Comparison of ENCODE assay signal across 11 mouse cellular contexts in genomic region chr5:97300861-97301260, GRCm38 (mm10).
DNase-seq lines count a peak whose midpoint lies in the region; ATAC-seq and TF ChIP-seq lines count a peak whose summit lies in the region.
"Had no signal": no experiment of that assay in that cellular context is flagged by ENCODE, and none has a peak within 500 bp of the region (broad histone marks: within the 10 kb centered on the region; RNA-seq: fewer than 3 reads in every experiment).

No protein-coding gene starts in this region.

- H3K9me3 ChIP-seq in liver, embryonic 14.5 days (ENCODE audit: control insufficient read depth, low read length) = no peaks in the 10 kb centered on the region
- H3K9me3 ChIP-seq: megakaryocyte, embryonic 14.5 days; stomach, embryonic 15.5 days had no signal

- no peak overlapping the region for H3K4me2 ChIP-seq in liver, embryonic 14.5 days (ENCODE audit: low read depth)
- H3K4me2 ChIP-seq: stomach, embryonic 15.5 days had no signal

- peaks cover 0 to 2% of the 10 kb centered on the region in 2 experiments; a peak in 2 of 4 replicates for H3K4me1 ChIP-seq in liver, embryonic 14.5 days (replicated peaks; ENCODE audit: control insufficient read depth in 2 of 2, insufficient read depth in 2 of 2, low read length in 1 of 2)
- H3K4me1 ChIP-seq: megakaryocyte, embryonic 14.5 days; stomach, embryonic 15.5 days had no signal

- ATAC-seq in liver, embryonic 14.5 days (ENCODE audit: insufficient read depth) = peak; percentile 48; the same call in 1 of the 2 replicates

- TF ChIP-seq CTCF in liver, embryonic 14.5 days (IDR thresholded peaks at IDR 0.05; ENCODE audit: low read depth) = no peak

- peak; percentile 97 for DNase-seq in brain, adult 2 months (ENCODE audit: low read depth, low spot score)
- peak; percentile 95 for DNase-seq in cerebellum, adult 11-12 months
- peak; percentile 46 to 48 for DNase-seq in frontal cortex, postnatal 10 days (ENCODE audit: low spot score in 2 of 2)
- DNase-seq in liver, embryonic 14.5 days (ENCODE audit: low read depth in 3 of 3, low spot score in 3 of 3) = no peak
- no peak for DNase-seq in gastrocnemius, adult 8-10 months (ENCODE audit: low spot score in 2 of 2)
- no peak for DNase-seq in ovary, postnatal 36 days (ENCODE audit: low spot score)
- no peak for DNase-seq in heart, adult 18-20 months
- DNase-seq in spleen, postnatal 36 days (ENCODE audit: low spot score in 2 of 2) = no peak

- H3K4me3 ChIP-seq in liver, embryonic 14.5 days (ENCODE audit: insufficient read depth in 1 of 2, low read depth in 2 of 2, low read length in 2 of 2) = no peak overlapping the region
- H3K4me3 ChIP-seq: megakaryocyte, embryonic 14.5 days; stomach, embryonic 15.5 days had no signal

- no peaks in the 10 kb centered on the region for H3K27me3 ChIP-seq in liver, embryonic 14.5 days (ENCODE audit: control insufficient read depth, insufficient read depth, low read length)
- H3K27me3 ChIP-seq: megakaryocyte, embryonic 14.5 days; stomach, embryonic 15.5 days had no signal

- no peak for TF ChIP-seq EP300 in liver, embryonic 14.5 days (IDR thresholded peaks at IDR 0.05; ENCODE audit: low read depth)

- no peak overlapping the region for H3K27ac ChIP-seq in liver, embryonic 14.5 days
- H3K27ac ChIP-seq: kidney, postnatal 0 days; stomach, embryonic 15.5 days had no signal

- no peak overlapping the region for H3K9ac ChIP-seq in liver, embryonic 14.5 days (replicated peaks)
- H3K9ac ChIP-seq: stomach, embryonic 15.5 days had no signal

- H3K36me3 ChIP-seq in liver, embryonic 14.5 days (replicated peaks; ENCODE audit: control insufficient read depth, insufficient read depth, low read depth) = no peaks in the 10 kb centered on the region
- H3K36me3 ChIP-seq: stomach, embryonic 15.5 days had no signal

- 63% methylated on average over 5 of the region's 5 CpGs for WGBS in liver, embryonic 14.5 days (ENCODE audit: insufficient replicate concordance)

Comparison
In these comparisons a context has a peak if more than half of its experiments do, and no peak if none do; other contexts are left out.
1. DNase-seq: peak in brain, adult 2 months (single experiment), cerebellum, adult 11-12 months (single experiment) and frontal cortex, postnatal 10 days (2 of 2); none in liver, embryonic 14.5 days (0 of 3), gastrocnemius, adult 8-10 months (0 of 2), ovary, postnatal 36 days (single experiment), heart, adult 18-20 months (0 of 2) and spleen, postnatal 36 days (0 of 2).